Mouse (Mus musculus) small intestine, adult 2 months (tissue): ENCODE data around the gene Ptprn2. TPM values are rescaled to one million over a fixed set of nuclear protein-coding genes. Genes with fewer than 3 reads are reported as not detected.

Experiments
- H3K27ac ChIP-seq: fragments of 200-500 bp; 2 replicates; pipeline ENCODE4 v1.5.1; 2012; ENCODE audit warnings: low read depth, low read length, control low read depth, inconsistent platforms; ENCODE audit not compliant: insufficient read depth
- H3K27me3 ChIP-seq: fragments of 200-500 bp; 2 replicates; pipeline ENCODE4 v1.6.1; 2012; ENCODE audit warnings: mild to moderate bottlenecking, moderate library complexity, low read length, inconsistent platforms; ENCODE audit not compliant: control insufficient read depth, insufficient read depth
- H3K36me3 ChIP-seq: fragments of 200-500 bp; 2 replicates; pipeline ENCODE4 v1.6.1; 2012; ENCODE audit warnings: mild to moderate bottlenecking, low read length, control low read depth, inconsistent platforms; ENCODE audit not compliant: control insufficient read depth, insufficient read depth
- H3K4me1 ChIP-seq: fragments of 200-500 bp; 2 replicates; pipeline ENCODE4 v1.6.1; 2012; ENCODE audit warnings: low read length, inconsistent platforms, mixed read lengths; ENCODE audit not compliant: control insufficient read depth, insufficient read depth, insufficient read length
- H3K4me3 ChIP-seq: fragments of 200-500 bp; 2 replicates; pipeline ENCODE4 v1.5.1; 2012; ENCODE audit warnings: low read depth, mild to moderate bottlenecking, control low read depth, inconsistent platforms, low read length, moderate library complexity
- CTCF ChIP-seq: fragments of 200-500 bp; IDR thresholded peaks from 2 replicates; pipeline ENCODE4 v1.5.1; 2012; ENCODE audit warnings: low read depth, mild to moderate bottlenecking, control low read depth, inconsistent platforms, low read length, moderate library complexity, mixed read lengths; ENCODE audit not compliant: insufficient replicate concordance, insufficient read length; ENCODE audit errors: extremely low read depth
- POLR2A ChIP-seq: fragments of 200-500 bp; IDR thresholded peaks from 2 replicates; pipeline ENCODE4 v1.6.1; 2012; ENCODE audit warnings: low read depth, mild to moderate bottlenecking, control low read depth, inconsistent platforms, low read length, moderate library complexity
- WGBS: fragments of 180-500 bp; shearing (Covaris S2); methylation state at CpG from one replicate; pipeline ENCODE4 v1.1.7; 2018; 5-methylcytosine and 5-hydroxymethylcytosine counted together
- polyA plus RNA-seq: library from polyadenylated mRNA; depleted of rRNA; stranded (reverse); fragments of >200 nt; gene quantifications from 2 replicates; pipeline ENCODE4 v1.2.3, GENCODE M21; 2012

Ptprn2 gene
- polyA plus RNA-seq, 1 experiment, result 11.6 TPM

- no peak for TF ChIP-seq CTCF
- TF ChIP-seq POLR2A, result no peak
- Histone ChIP-seq H3K4me3 (no peak overlapping the region), H3K4me1 (no peaks in the 10 kb centered on the region), H3K27me3 (no peaks in the 10 kb centered on the region), H3K36me3 (no peaks in the 10 kb centered on the region), H3K27ac (no peak overlapping the region)
Measured at GRCm38 (mm10) chr12:117204905-117205304, 719.4 kb downstream of the Ptprn2 start.

GRCm38 (mm10) chr12:117207421-117208120 is 722.1 kb downstream of the Ptprn2 start:
- no peak overlapping the region for H3K4me3 ChIP-seq
- TF ChIP-seq CTCF, result no peak
- TF ChIP-seq POLR2A, result no peak
- no peaks in the 10 kb centered on the region for H3K4me1 ChIP-seq
- H3K27ac ChIP-seq, result no peak overlapping the region
- WGBS, result 20% methylated on average over 4 of the region's 4 CpGs
- H3K27me3 ChIP-seq, result no peaks in the 10 kb centered on the region
- no peaks in the 10 kb centered on the region for H3K36me3 ChIP-seq

GRCm38 (mm10) chr12:117210467-117210866 is 724.9 kb downstream of the Ptprn2 start:
- no peak overlapping the region for H3K4me3 ChIP-seq
- H3K36me3 ChIP-seq, result no peaks in the 10 kb centered on the region
- no peak overlapping the region for H3K27ac ChIP-seq
- no peak for TF ChIP-seq POLR2A
- TF ChIP-seq CTCF, result no peak
- H3K4me1 ChIP-seq, result no peaks in the 10 kb centered on the region
- WGBS, result 91% methylated on average over 4 of the region's 4 CpGs
- no peaks in the 10 kb centered on the region for H3K27me3 ChIP-seq

- Histone ChIP-seq H3K4me3 (no peak overlapping the region), H3K36me3 (no peaks in the 10 kb centered on the region), H3K27ac (no peak overlapping the region), H3K27me3 (no peaks in the 10 kb centered on the region), H3K4me1 (no peaks in the 10 kb centered on the region)
- no peak for TF ChIP-seq POLR2A
- no peak for TF ChIP-seq CTCF
- 53% methylated on average over 1 of the region's 1 CpGs for WGBS
Measured at GRCm38 (mm10) chr12:117213531-117213930, 728.0 kb downstream of the Ptprn2 start.

GRCm38 (mm10) chr12:117214272-117214671 is 728.8 kb downstream of the Ptprn2 start:
- TF ChIP-seq CTCF, result no peak
- TF ChIP-seq POLR2A, result no peak
- no peak overlapping the region for H3K4me3 ChIP-seq
- H3K27me3 ChIP-seq, result no peaks in the 10 kb centered on the region
- H3K36me3 ChIP-seq, result no peaks in the 10 kb centered on the region
- H3K4me1 ChIP-seq, result no peaks in the 10 kb centered on the region
- H3K27ac ChIP-seq, result no peak overlapping the region
- WGBS, result 71% methylated on average over 4 of the region's 4 CpGs

GRCm38 (mm10) chr12:117214919-117215318 is 729.4 kb downstream of the Ptprn2 start:
- Histone ChIP-seq H3K27me3 (no peaks in the 10 kb centered on the region), H3K4me1 (no peaks in the 10 kb centered on the region), H3K36me3 (no peaks in the 10 kb centered on the region), H3K4me3 (no peak overlapping the region), H3K27ac (no peak overlapping the region)
- TF ChIP-seq CTCF (no peak), POLR2A (no peak)
- 71% methylated on average over 5 of the region's 5 CpGs for WGBS

- Histone ChIP-seq H3K4me1 (no peaks in the 10 kb centered on the region), H3K4me3 (no peak overlapping the region), H3K27me3 (no peaks in the 10 kb centered on the region), H3K36me3 (no peaks in the 10 kb centered on the region), H3K27ac (no peak overlapping the region)
- no peak for TF ChIP-seq CTCF
- no peak for TF ChIP-seq POLR2A
- WGBS, result 68% methylated on average over 4 of the region's 4 CpGs
Measured at GRCm38 (mm10) chr12:117221909-117222308, 736.4 kb downstream of the Ptprn2 start.
